Mouse (Mus musculus): ENCODE measurements at regions not wholly inside any gene's neighbourhood (a gene's known extent, or its start where the extent isn't known, plus 50 kb on each side); places are given as distances from the start of the nearest gene placed in this dataset.

DNA sequence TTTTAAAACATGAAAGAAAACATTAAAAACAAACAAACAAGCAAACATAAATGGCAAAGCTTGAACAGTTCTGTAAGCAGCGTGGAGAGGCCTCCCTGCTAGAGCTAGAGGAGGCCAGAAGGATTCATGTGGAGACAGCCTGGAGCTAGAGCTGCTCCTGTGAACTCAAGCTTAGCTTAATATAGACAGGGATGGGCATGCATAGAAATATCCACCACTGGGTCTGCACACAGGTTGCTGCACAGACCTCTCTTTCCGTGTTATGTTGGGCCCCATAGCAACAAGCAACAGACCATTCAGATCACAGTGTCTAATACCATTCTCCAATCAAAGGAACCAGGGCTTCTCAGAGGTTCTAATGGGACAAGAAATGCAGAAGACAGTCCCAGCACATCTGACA lies 122.9 kb upstream of the Magi3 start:
- Histone ChIP-seq H3K36me3 (ENCODE audit: control insufficient read depth, insufficient read depth, low read length) (no peaks in the 10 kb centered on the region), H3K27ac (replicated peaks; ENCODE audit: insufficient read depth, low read depth, low read length) (no peak overlapping the region), H3K79me2 (ENCODE audit: control insufficient read depth, insufficient read depth, low read length) (no peaks in the 10 kb centered on the region), H3K4me1 (ENCODE audit: control insufficient read depth, insufficient read depth, low read length) (no peaks in the 10 kb centered on the region), H3K4me3 (ENCODE audit: insufficient read depth, low read depth, low read length) (no peak overlapping the region), H3K27me3 (ENCODE audit: control insufficient read depth, insufficient read depth, low read length) (no peaks in the 10 kb centered on the region), H3K9ac (ENCODE audit: low read depth, low read length) (no peak overlapping the region)
- 94% methylated on average over 2 of the region's 2 CpGs for WGBS
- DNase-seq (ENCODE audit: extremely low read depth, low read depth, low spot score): no peak
- TF ChIP-seq POLR2A (IDR thresholded peaks at IDR 0.05; ENCODE audit: extremely low read depth, insufficient read depth, low read length): no peak
- no peak for TF ChIP-seq CTCF (IDR thresholded peaks at IDR 0.05; ENCODE audit: low read depth, low read length)

- H3K27me3 ChIP-seq (ENCODE audit: control insufficient read depth, insufficient read depth, low read length): no peaks in the 10 kb centered on the region
- TF ChIP-seq CTCF (IDR thresholded peaks at IDR 0.05; ENCODE audit: low read depth, low read length): no peak
- no peak for TF ChIP-seq POLR2A (IDR thresholded peaks at IDR 0.05; ENCODE audit: extremely low read depth, insufficient read depth, low read length)
- no peak overlapping the region for H3K4me3 ChIP-seq (ENCODE audit: insufficient read depth, low read depth, low read length)
- no peaks in the 10 kb centered on the region for H3K79me2 ChIP-seq (ENCODE audit: control insufficient read depth, insufficient read depth, low read length)
- DNase-seq (ENCODE audit: extremely low read depth, low read depth, low spot score): no peak
- no peak overlapping the region for H3K27ac ChIP-seq (replicated peaks; ENCODE audit: insufficient read depth, low read depth, low read length)
- no peak overlapping the region for H3K9ac ChIP-seq (ENCODE audit: low read depth, low read length)
- H3K4me1 ChIP-seq (ENCODE audit: control insufficient read depth, insufficient read depth, low read length): no peaks in the 10 kb centered on the region
- no peaks in the 10 kb centered on the region for H3K36me3 ChIP-seq (ENCODE audit: control insufficient read depth, insufficient read depth, low read length)
- WGBS: 82% methylated on average over 6 of the region's 6 CpGs
These were observed 122.0 kb upstream of the Magi3 start for GRCm38 (mm10) chr3:104342220-104342619.

GRCm38 (mm10) chr3:104340331-104340730 lies 120.2 kb upstream of the Magi3 start:
- Histone ChIP-seq H3K4me1 (ENCODE audit: control insufficient read depth, insufficient read depth, low read length) (no peaks in the 10 kb centered on the region), H3K4me3 (ENCODE audit: insufficient read depth, low read depth, low read length) (no peak overlapping the region), H3K9ac (ENCODE audit: low read depth, low read length) (no peak overlapping the region), H3K36me3 (ENCODE audit: control insufficient read depth, insufficient read depth, low read length) (no peaks in the 10 kb centered on the region), H3K27ac (replicated peaks; ENCODE audit: insufficient read depth, low read depth, low read length) (no peak overlapping the region), H3K27me3 (ENCODE audit: control insufficient read depth, insufficient read depth, low read length) (no peaks in the 10 kb centered on the region), H3K79me2 (ENCODE audit: control insufficient read depth, insufficient read depth, low read length) (no peaks in the 10 kb centered on the region)
- 88% methylated on average over 2 of the region's 2 CpGs for WGBS
- TF ChIP-seq POLR2A (IDR thresholded peaks at IDR 0.05; ENCODE audit: extremely low read depth, insufficient read depth, low read length) (no peak), CTCF (IDR thresholded peaks at IDR 0.05; ENCODE audit: low read depth, low read length) (no peak)
- DNase-seq (ENCODE audit: extremely low read depth, low read depth, low spot score): no peak

DNA sequence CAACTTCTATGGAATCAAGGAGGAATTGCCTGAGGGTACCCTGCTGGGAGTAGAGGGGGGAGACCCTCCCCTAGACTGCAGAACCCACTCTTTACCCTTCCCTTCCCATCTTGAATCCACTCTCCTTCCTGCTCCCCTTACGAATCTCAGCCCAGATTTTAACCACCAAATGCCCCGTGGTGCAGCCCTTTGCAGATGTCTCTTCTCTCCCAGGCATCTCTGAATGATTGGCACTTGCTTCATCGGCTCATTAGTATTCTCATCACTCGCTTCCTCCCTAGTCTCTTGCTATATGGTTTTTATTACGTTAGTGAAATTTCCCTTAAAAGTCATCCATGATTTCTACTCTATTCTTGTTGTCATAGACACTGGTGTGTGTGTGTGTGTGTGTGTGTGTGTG lies 116.7 kb upstream of the Magi3 start:
- Histone ChIP-seq H3K79me2 (ENCODE audit: control insufficient read depth, insufficient read depth, low read length) (no peaks in the 10 kb centered on the region), H3K4me1 (ENCODE audit: control insufficient read depth, insufficient read depth, low read length) (no peaks in the 10 kb centered on the region), H3K9ac (ENCODE audit: low read depth, low read length) (no peak overlapping the region), H3K4me3 (ENCODE audit: insufficient read depth, low read depth, low read length) (no peak overlapping the region), H3K36me3 (ENCODE audit: control insufficient read depth, insufficient read depth, low read length) (no peaks in the 10 kb centered on the region), H3K27ac (replicated peaks; ENCODE audit: insufficient read depth, low read depth, low read length) (no peak overlapping the region), H3K27me3 (ENCODE audit: control insufficient read depth, insufficient read depth, low read length) (no peaks in the 10 kb centered on the region)
- TF ChIP-seq CTCF (IDR thresholded peaks at IDR 0.05; ENCODE audit: low read depth, low read length): no peak
- DNase-seq (ENCODE audit: extremely low read depth, low read depth, low spot score): no peak
- WGBS: 88% methylated on average over 5 of the region's 5 CpGs

- DNase-seq (ENCODE audit: extremely low read depth, low read depth, low spot score): no peak
- Histone ChIP-seq H3K9ac (ENCODE audit: low read depth, low read length) (no peak overlapping the region), H3K36me3 (ENCODE audit: control insufficient read depth, insufficient read depth, low read length) (no peaks in the 10 kb centered on the region), H3K27me3 (ENCODE audit: control insufficient read depth, insufficient read depth, low read length) (no peaks in the 10 kb centered on the region), H3K79me2 (ENCODE audit: control insufficient read depth, insufficient read depth, low read length) (no peaks in the 10 kb centered on the region), H3K4me1 (ENCODE audit: control insufficient read depth, insufficient read depth, low read length) (no peaks in the 10 kb centered on the region), H3K4me3 (ENCODE audit: insufficient read depth, low read depth, low read length) (no peak overlapping the region), H3K27ac (replicated peaks; ENCODE audit: insufficient read depth, low read depth, low read length) (no peak overlapping the region)
- TF ChIP-seq CTCF (IDR thresholded peaks at IDR 0.05; ENCODE audit: low read depth, low read length): no peak
- no peak for TF ChIP-seq POLR2A (IDR thresholded peaks at IDR 0.05; ENCODE audit: extremely low read depth, insufficient read depth, low read length)
- 73% methylated on average over 4 of the region's 4 CpGs for WGBS
These were observed 116.1 kb upstream of the Magi3 start for GRCm38 (mm10) chr3:104336308-104336707.

DNA sequence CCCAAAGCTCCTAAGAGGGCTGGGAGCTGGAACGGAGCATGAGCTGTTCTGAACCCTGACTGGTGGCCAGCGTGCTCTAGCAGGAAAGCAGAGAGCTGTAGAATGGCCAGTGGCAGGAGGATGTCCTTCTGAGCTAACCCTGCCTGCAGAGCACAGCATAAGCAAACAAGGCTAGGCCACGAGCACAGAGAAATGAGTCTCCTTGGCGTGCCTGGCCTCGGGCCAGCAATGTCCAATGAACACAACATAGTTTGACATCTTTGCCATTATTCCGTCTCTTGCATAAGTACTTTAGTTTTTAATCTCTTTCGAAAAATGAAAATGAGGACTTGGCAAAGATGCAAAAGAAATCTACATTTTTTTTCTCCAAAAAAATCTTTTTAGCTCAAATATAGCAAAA lies 114.6 kb upstream of the Magi3 start:
- Histone ChIP-seq H3K27me3 (ENCODE audit: control insufficient read depth, insufficient read depth, low read length) (no peaks in the 10 kb centered on the region), H3K4me1 (ENCODE audit: control insufficient read depth, insufficient read depth, low read length) (no peaks in the 10 kb centered on the region), H3K9ac (ENCODE audit: low read depth, low read length) (no peak overlapping the region), H3K36me3 (ENCODE audit: control insufficient read depth, insufficient read depth, low read length) (no peaks in the 10 kb centered on the region), H3K4me3 (ENCODE audit: insufficient read depth, low read depth, low read length) (no peak overlapping the region), H3K27ac (replicated peaks; ENCODE audit: insufficient read depth, low read depth, low read length) (no peak overlapping the region), H3K79me2 (ENCODE audit: control insufficient read depth, insufficient read depth, low read length) (no peaks in the 10 kb centered on the region)
- TF ChIP-seq CTCF (IDR thresholded peaks at IDR 0.05; ENCODE audit: low read depth, low read length) (no peak), POLR2A (IDR thresholded peaks at IDR 0.05; ENCODE audit: extremely low read depth, insufficient read depth, low read length) (no peak)
- WGBS: 76% methylated on average over 7 of the region's 7 CpGs
- DNase-seq (ENCODE audit: extremely low read depth, low read depth, low spot score): no peak
